13 mouse cellular contexts compared by ENCODE assay signal in genomic region chr12:28331843-28332242, GRCm38 (mm10).
"Had no signal": no experiment of that assay in that cellular context is flagged by ENCODE, and none has a peak within 500 bp of the region (broad histone marks: within the 10 kb centered on the region; RNA-seq: fewer than 3 reads in every experiment).

No protein-coding gene starts in this region.

- H3K9ac ChIP-seq: liver, embryonic 15.5 days; neural tube, embryonic 12.5 days; stomach, embryonic 15.5 days had no signal

- H3K4me1 ChIP-seq: liver, embryonic 15.5 days; neural tube, embryonic 12.5 days; stomach, embryonic 15.5 days had no signal

- H3K4me3 ChIP-seq: liver, embryonic 15.5 days; neural tube, embryonic 12.5 days; stomach, embryonic 15.5 days had no signal

- ATAC-seq: lung, postnatal 0 days had no signal

- H3K27me3 ChIP-seq: liver, embryonic 15.5 days; neural tube, embryonic 12.5 days; stomach, embryonic 15.5 days had no signal

- H3K4me2 ChIP-seq: liver, embryonic 11.5 days; liver, embryonic 15.5 days; neural tube, embryonic 12.5 days; stomach, embryonic 15.5 days had no signal

- H3K9me3 ChIP-seq: liver, embryonic 15.5 days; neural tube, embryonic 12.5 days; stomach, embryonic 15.5 days had no signal

- H3K36me3 ChIP-seq: liver, embryonic 15.5 days; neural tube, embryonic 12.5 days; stomach, embryonic 15.5 days had no signal

- DNase-seq: kidney, adult 8-10 months; kidney, postnatal 36 days; left cerebral cortex, postnatal 4 days; lung, adult 2 months; lung, postnatal 36 days; midbrain, embryonic 14.5 days; thymus, postnatal 36 days had no signal

- H3K27ac ChIP-seq: kidney, postnatal 0 days; liver, embryonic 15.5 days; neural tube, embryonic 12.5 days; stomach, embryonic 15.5 days had no signal
